Mouse (Mus musculus): ENCODE results near the gene Map3k12.
A peak's percentile ranks its signal among the peaks of the same experiment; 100 is the strongest.

Map3k12 gene

GRCm38 (mm10) chr15:102503924-102504782 is 12.7 kb downstream of the Map3k12 start:
- no peak for DNase-seq (ENCODE audit: extremely low spot score, low spot score)

DNA sequence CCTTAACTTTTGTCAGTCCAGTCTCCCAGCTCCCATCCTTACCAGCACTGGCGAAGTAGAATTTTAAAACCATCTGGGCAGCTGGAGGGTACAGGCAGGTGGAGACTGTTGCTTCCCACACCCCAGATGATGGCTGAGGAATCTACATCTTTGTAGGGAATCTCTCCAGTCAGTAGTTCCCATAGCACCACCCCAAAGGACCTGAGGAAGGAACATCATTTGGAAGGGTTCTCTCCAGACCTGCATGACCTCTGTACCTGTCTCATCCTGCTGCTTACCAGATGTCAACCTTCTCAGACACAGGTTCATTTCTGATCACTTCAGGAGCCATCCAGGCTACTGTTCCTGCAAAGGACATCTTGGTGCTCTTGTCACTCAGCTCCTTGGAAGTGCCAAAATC is 13.4 kb downstream of the Map3k12 start, which contains the start of gene Gm10337:
Gene Gm10337 (plus strand): TSS at position 276 of the 400 bp plus-strand sequence.
- DNase-seq (ENCODE audit: extremely low spot score, low spot score) = no peak

- no peak for DNase-seq (ENCODE audit: extremely low spot score, low spot score)
These were observed 14.5 kb downstream of the Map3k12 start for GRCm38 (mm10) chr15:102502254-102502840.

DNA sequence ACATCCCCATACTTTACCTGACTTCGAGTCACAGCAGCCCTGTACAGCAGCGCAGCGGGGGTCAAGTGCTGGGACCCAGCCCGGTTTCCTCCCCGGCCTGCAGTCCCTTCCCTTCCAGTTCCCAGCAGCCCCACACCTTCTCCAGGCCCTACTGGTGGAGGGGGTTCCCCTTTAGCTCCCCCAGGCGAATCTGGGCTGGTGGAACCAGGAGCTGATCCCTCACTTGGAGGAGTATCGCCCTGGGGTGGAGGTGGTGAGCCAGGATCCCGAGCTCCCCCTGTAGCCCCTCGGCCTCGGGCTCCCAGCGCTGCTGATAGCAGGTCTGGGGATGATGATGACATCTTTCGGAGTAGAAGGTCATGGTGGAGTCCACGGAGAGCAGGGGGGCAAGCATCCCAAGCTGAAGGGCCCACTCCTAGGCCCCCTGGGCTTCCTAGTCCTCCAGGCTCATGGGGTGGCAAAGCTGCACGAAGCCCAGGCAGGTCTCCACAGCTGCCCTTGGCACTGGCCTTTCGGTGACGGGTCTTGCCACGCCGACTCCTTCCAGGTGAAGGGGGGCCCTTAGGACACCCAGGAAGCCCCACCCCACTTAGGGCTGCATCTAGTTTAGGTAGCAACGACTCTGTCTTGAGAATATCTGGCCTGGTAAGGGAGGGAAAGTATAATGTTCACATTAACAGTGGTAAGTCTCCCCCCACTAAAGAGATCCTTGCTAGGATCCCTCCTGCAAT is 15.6 kb downstream of the Map3k12 start:
- no peak for DNase-seq (ENCODE audit: extremely low spot score, low spot score)

GRCm38 (mm10) chr15:102500479-102500878 is 16.4 kb downstream of the Map3k12 start:
- no peak for DNase-seq (ENCODE audit: extremely low spot score, low spot score)

- no peak for DNase-seq (ENCODE audit: extremely low spot score, low spot score)
These were observed 17.0 kb downstream of the Map3k12 start for GRCm38 (mm10) chr15:102499851-102500250.

DNA sequence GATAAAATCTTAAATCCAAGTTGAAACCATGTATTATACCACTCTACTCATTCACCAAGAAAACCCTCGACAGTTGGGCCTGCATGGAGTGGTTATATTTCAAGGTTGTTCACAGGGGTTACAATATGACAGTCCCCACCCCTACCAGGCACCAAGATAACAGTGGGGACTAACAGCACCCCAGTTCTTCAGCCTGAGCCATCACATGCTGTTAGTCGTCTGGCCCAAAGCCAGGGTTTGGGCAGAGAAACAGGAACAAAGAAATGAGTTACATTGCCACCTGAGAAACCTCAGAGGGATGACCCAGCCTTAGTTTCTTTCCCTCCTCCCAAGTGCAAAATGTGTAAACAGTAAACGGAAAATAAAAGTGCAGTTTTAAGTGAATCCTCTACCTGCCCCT is 17.5 kb downstream of the Map3k12 start:
- DNase-seq (ENCODE audit: extremely low spot score, low spot score) = no peak

DNA sequence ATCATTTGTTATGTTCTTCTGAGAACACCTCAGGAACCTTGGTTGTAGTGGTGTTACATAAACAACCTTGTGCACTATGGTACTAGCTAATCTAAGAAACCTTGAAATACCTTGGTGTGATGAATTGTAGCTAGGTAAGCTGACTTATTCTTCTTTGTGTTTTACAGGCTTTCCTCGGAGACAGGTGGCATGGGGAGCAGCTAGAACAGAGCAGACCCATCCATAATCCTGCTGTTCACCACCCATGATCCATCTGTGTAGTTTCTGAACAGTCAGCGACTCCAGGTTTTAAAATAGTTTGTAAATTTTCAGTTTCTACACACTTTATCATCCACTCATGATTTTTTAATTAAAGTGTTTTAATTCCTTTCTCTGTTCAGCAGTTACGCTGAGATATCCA is 18.5 kb downstream of the Map3k12 start:
- DNase-seq (ENCODE audit: extremely low spot score, low spot score) = no peak

- no peak for DNase-seq (ENCODE audit: extremely low spot score, low spot score)
These were observed 29.2 kb downstream of the Map3k12 start for GRCm38 (mm10) chr15:102487664-102488063.

GRCm38 (mm10) chr15:102485853-102486252 is 31.0 kb downstream of the Map3k12 start:
- no peak for DNase-seq (ENCODE audit: extremely low spot score, low spot score)

- no peak for DNase-seq (ENCODE audit: extremely low spot score, low spot score)
These were observed 33.7 kb downstream of the Map3k12 start for GRCm38 (mm10) chr15:102483136-102483535.

DNA sequence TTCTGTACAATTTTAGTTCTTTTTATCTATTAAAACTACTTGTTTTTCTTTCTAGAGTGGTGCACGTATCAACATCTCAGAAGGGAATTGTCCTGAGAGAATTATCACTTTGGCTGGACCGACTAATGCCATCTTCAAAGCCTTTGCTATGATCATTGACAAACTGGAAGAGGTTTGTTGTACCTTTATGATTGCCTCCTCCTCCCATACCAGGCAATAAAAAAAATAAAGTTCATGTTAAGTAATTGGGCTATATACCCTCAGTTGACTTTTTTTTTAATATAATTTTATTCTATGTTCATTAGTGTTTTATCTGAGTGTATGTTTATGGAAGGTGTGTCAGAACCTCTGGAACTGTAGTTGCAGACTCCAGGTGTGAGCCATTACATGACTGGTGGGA is 42.3 kb downstream of the Map3k12 start:
- DNase-seq (ENCODE audit: extremely low spot score, low spot score) = no peak

- DNase-seq (ENCODE audit: extremely low spot score, low spot score) = no peak
These were observed 43.6 kb downstream of the Map3k12 start for GRCm38 (mm10) chr15:102473246-102473645.

- DNase-seq (ENCODE audit: extremely low spot score, low spot score) = no peak
These were observed 45.1 kb downstream of the Map3k12 start for GRCm38 (mm10) chr15:102471727-102472126.

GRCm38 (mm10) chr15:102471295-102471645 is 45.6 kb downstream of the Map3k12 start:
- DNase-seq (ENCODE audit: extremely low spot score, low spot score) = no peak

DNA sequence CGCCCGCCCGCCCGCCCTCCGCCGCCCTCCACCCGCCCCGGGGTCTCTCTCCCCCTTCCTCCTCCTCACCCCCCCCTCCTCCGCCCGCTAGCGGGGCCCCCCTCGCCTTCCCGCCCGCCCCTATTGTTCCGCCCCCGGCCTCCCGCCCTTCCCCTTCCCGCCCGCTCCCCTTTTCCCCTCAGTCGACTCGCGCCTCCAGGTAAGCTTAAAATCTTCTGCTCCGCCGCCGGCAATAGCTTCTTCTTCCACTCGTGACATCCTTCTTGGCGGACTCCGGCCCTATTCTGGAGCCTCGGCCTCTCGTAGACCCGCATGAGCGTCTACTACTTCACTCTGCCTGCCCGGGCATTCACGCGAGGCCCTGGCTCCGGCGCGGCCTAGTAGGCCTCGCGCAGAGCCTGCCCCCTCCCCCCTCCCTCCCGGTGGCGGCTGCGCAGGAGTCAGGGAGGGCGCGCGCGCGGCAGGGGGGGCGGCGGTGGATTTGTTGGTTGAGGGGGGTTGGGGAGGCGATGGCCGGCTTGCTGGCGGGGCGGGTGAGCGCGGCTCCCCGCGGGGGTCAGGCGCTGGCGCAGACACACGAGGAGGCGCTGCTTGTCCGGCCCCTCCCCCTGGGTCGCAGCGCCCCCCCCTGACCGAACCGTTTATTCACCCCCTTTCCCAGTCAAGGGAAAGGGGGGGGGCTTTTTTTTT is 46.1 kb downstream of the Map3k12 start:
- peak; percentile 89 for DNase-seq (ENCODE audit: extremely low spot score, low spot score)

DNA sequence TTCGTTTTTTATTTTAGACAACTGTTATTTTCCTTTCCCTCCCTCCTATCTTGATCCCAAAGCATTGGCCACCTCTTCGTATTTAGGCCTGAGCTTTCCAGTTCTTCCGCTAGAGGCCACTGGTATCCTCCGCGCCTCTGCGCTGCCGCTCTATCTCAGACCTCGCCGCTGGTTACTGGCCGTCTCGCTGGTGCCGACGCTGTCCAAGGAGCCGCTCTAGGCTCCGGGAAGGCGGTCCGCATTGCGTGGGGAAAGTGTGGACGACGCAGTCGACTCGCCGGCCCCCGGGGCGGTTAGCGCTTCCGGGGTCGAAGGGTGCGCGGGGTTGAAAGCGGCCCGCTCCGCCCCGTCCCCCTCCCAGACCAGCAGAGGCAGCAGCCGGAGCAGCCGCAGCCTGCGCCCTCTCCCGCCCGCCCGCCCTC is 46.7 kb downstream of the Map3k12 start, which contains the start of gene Pcbp2:
Gene Pcbp2 (plus strand): TSS at position 357 of the 422 bp plus-strand sequence.
- DNase-seq (ENCODE audit: extremely low spot score, low spot score) = peak; percentile 94

GRCm38 (mm10) chr15:102468675-102469370 is 48.0 kb downstream of the Map3k12 start:
- DNase-seq (ENCODE audit: extremely low spot score, low spot score) = no peak

DNA sequence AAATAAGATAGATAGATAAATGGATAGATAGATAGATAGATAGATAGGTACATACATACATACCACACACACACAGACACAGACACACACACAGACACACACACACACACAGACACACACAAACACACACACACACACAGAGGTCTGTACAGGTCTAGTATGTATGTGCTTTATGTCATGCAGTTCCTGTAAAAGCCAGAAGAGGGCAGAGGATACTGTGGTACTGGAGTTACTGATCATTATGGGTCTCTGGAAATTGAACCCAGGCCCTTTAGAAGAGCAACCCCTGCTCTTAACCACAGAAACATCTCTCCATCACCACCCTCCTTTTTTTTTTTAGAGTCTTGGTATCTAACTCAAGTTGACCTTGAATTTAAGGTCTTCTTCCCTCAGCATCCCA is 53.2 kb downstream of the Map3k12 start:
- DNase-seq (ENCODE audit: extremely low spot score, low spot score) = no peak

DNA sequence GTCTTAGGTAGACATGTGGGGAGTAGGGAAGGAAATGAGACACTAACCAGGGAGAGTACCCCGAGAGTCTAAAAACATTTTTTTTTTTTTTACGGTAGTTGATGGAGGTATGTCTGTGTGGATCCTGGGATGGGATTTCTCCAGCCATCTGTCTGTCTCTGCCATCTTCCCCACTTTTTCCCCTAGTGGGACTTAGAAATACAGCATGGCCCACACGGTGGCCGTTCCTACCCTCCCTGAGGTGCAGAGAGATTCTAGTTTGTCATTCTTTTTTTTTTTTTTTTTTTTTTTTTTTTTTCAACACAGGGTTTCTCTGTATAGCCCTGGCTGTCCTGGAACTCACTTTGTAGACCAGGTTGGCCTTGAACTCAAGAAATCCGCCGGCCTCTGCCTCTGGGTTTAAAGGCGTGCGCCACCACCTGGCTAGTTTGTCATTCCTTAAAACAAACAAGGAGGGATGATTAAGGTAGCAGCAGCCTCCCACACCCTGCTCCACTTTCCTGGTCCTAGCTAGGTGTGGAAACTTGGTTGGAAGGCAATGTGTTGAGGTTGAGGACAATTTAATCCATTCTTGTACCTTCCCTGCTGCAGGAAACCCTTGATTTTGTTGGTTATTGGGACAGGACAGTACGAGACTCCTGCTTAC is 55.3 kb downstream of the Map3k12 start:
- no peak for DNase-seq (ENCODE audit: extremely low spot score, low spot score)

Data from neural tube, embryonic 10.5 days (tissue).